Mouse (Mus musculus): Measurements from ENCODE around the gene Gnrhr.

The Gnrhr gene

GRCm38 (mm10) chr5:86197801-86198200, at the start of gene Gnrhr:
TSS of gene Gnrhr (minus strand) at chr5:86197901.
- in situ Hi-C loops (cut with MboI, MseI): no loop called here

- in situ Hi-C loops (cut with MboI, MseI): no loop called here
Measured at GRCm38 (mm10) chr5:86246559-86246958, 48.9 kb upstream of the Gnrhr start.

DNA sequence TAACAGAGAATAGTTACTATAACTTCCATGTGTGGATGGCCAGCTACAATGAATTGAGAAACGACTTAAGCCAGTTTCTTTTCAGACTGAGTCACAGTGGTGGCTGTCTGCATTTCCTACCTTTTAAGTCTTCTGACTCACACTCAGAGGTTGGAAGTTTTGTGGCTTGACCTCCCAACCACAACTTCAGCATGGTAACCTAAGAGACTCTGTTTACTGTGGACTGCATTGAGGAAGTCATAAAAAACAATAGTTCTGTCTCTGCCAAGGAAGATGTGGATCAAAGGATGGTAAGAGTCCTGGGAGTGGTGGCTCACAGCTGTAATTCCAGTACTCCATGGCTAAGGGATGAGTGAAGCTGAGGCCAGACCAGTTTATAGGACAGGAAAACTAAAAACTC, 47.2 kb upstream of the Gnrhr start:
- in situ Hi-C loops (cut with MboI, MseI): no loop called here

DNA sequence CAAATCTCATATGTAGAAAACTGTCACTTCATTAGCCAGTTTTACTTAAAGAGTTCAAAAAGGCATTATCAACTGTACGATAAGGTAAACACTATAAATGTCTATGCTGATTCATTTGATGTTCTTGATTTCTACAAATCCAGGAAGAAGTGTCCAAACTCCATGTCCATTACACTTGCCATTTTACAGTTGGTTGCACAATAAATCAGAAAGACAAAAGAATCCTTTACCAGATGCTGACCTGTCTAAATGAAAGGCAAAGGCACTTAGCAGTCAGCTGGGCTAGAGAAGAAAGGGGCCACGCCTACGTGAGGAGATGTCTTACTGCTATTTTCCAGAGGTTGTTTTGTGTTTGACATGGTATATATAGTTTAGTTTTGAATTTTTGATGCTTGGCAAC, 46.6 kb upstream of the Gnrhr start:
- in situ Hi-C loops (cut with MboI, MseI): no loop called here

- in situ Hi-C loops (cut with MboI, MseI): no loop called here
Measured at GRCm38 (mm10) chr5:86227156-86227853, 29.6 kb upstream of the Gnrhr start.

DNA sequence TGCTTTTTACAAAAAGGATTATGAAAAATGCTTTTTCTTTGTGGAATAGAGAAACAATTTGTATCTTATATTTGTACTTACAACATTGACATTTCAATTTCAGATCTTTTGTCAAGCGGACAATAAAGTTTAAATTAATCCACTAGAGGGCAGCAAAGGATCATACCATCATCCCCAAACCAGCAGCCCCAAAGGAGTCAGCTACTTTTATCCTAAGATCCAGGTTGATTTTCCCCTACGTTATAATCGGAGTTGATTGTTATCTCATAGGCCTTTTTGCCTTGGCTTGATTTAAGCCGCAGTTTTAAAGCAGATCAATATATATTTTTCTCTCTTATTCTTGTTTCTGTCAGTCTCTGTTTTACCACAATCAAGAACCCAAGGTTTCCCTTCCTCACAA, 6.3 kb downstream of the Gnrhr start:
- in situ Hi-C loops (cut with MboI, MseI): loop anchor here (5.0 kb wide), 1 partner anchor 216 kb away; no protein-coding TSS in a partner anchor

DNA sequence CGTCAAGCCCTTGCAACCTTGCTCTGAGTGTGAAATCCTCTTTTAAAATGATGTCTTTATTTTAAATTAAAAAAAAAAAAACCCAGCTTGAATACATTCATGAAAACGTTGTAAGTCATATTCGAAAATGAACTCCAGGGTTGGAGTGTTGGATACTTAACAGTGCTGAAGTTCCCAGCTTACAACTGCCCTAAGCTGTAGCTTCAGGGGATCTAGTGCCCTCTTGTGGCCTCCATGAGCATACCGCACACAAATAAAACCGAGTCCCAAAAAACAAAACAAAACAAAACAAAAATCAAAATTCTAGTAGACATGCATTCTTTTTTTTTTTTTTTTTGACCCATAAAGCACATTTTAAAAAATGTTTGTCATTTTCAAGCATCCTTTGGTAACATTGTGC, 6.9 kb downstream of the Gnrhr start:
- in situ Hi-C loops (cut with MboI, MseI): loop anchor here (5.0 kb wide), 1 partner anchor 217 kb away; no protein-coding TSS in a partner anchor

DNA sequence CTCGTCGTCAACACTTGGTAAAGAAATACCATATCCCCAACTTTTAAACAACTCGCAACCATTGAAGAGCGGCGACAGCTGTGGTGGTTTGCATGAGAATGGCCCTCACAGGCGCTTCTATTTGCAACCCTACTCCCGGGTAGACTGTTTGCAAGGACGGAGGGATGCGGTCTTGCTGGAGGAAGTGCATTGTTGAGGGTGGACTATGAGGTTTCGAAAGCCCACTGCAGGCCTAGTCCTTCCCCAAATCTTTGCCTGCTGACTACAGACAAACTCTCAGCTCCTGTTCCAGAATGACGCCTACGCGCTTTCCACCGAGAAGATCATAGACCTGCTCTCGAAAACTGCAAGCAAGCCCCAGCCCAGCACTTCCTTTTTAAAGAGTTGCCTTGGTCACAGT, 7.4 kb downstream of the Gnrhr start:
- in situ Hi-C loops (cut with MboI, MseI): loop anchor here (5.0 kb wide), 1 partner anchor 217 kb away; no protein-coding TSS in a partner anchor

DNA sequence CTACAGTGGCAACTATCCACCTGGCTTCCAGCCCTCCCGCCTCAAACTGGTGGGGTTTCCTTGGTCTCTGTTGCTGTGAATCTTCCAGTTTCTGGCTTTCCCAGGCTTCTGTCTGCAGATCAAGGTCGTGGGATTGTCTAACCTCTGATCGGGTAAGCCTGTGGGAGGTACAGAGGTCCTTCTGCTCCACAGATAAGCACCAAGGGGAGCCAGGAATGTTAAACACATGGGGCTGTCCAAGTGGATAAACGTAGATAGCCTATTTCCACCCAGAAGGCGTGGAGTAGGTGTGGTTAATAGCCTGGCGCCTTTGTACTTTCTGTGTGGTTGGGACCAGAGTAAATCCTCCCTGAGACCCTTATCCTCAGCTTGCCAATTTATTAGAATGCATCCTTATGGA, 10.3 kb downstream of the Gnrhr start:
- in situ Hi-C loops (cut with MboI, MseI): loop anchor here (10.0 kb wide), 1 partner anchor 593 kb away; no protein-coding TSS in a partner anchor

DNA sequence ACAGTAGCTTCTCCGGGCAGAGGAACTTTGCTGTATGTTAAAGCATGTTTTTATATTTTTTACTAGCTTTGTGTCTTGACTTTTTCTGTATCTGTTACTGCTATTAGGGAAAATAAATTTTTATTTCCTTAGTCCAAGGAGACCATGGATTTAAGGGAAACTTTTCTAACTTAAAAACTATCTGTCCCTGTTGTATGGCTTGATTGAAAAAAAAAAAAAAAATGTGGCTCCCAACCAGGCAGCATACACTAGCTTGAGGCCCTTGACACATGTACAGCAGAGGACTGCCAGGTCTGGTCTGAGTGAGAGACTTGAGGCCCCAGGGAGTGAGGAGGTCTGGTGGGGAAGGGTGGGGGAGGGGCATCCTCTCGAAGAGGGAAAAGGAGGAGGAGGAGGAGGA, 23.9 kb downstream of the Gnrhr start:
- in situ Hi-C loops (cut with MboI, MseI): loop anchor here (10.0 kb wide), 1 partner anchor 631 kb away; the partner anchor contains the start of gene Ythdc1

- in situ Hi-C loops (cut with MboI, MseI): loop anchor here (10.0 kb wide), 1 partner anchor 632 kb away; the partner anchor contains the start of gene Ythdc1
Measured at GRCm38 (mm10) chr5:86172449-86173161, 25.1 kb downstream of the Gnrhr start, which contains the start of gene Uba6. TSS of gene Uba6 (minus strand) at chr5:86172803.

DNA sequence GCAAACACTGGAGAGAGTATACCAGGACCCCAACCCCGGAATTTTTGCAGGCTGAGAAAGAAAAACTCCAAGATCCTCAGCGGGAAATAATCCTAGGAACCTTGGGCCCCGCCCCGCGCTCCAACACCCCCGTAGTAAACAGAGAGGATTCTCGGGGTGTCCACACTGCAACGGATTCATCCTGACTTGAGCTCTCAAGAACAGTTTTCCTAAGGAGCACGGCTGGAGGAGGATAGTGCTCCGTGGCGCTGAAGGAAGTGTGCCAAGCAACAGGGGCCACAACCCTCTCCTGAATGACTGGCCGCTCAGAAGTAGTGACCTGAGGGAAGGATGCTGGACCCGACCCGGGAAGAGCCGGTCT, 25.6 kb downstream of the Gnrhr start:
- in situ Hi-C loops (cut with MboI, MseI): loop anchor here (10.0 kb wide), 1 partner anchor 633 kb away; the partner anchor contains the start of gene Ythdc1
